Mouse (Mus musculus): Measurements from ENCODE around the gene Trim65. TPM values are rescaled to one million over a fixed set of nuclear protein-coding genes. Genes with fewer than 3 reads are reported as not detected.
A peak's percentile ranks its signal among the peaks of the same experiment; 100 is the strongest.
"Not testable (repeated sequence)": the region's sequence is repeated elsewhere in the genome, so short reads cannot be mapped to it uniquely, and the experiment has no call there.

Trim65 gene
- polyA plus RNA-seq, 1 experiment from 2014 or later = 2.3 TPM

GRCm38 (mm10) chr11:116103572-116103971 lies 27.4 kb downstream of the Trim65 start:
- H3K27ac ChIP-seq = 0 out of 2 replicates have a peak overlapping the region, but pooled peaks have one; percentile 41
- 76% methylated on average over 12 of the region's 12 CpGs for WGBS
- no peaks in the 10 kb centered on the region for H3K9me3 ChIP-seq (replicated peaks)
- peaks cover 38% of the 10 kb centered on the region for H3K4me1 ChIP-seq
- H3K4me2 ChIP-seq (replicated peaks) = no peak overlapping the region
- H3K36me3 ChIP-seq = no peaks in the 10 kb centered on the region
- ATAC-seq (ENCODE audit: low FRiP score) = no peak
- 0 out of 2 replicates have a peak overlapping the region, but pooled peaks have one; percentile 25 for H3K9ac ChIP-seq
- no peak overlapping the region for H3K4me3 ChIP-seq
- H3K27me3 ChIP-seq = peaks cover 32% of the 10 kb centered on the region

GRCm38 (mm10) chr11:116102472-116102871 lies 28.5 kb downstream of the Trim65 start:
- peak overlapping the region; percentile 62 for H3K27ac ChIP-seq
- H3K4me1 ChIP-seq = peaks cover 31% of the 10 kb centered on the region
- H3K36me3 ChIP-seq = no peaks in the 10 kb centered on the region
- H3K9ac ChIP-seq = no peak overlapping the region
- WGBS = 62% methylated on average over 3 of the region's 4 CpGs
- no peak overlapping the region for H3K4me3 ChIP-seq
- ATAC-seq (ENCODE audit: low FRiP score) = no peak
- H3K4me2 ChIP-seq (replicated peaks) = no peak overlapping the region
- H3K9me3 ChIP-seq (replicated peaks) = no peaks in the 10 kb centered on the region
- peaks cover 21% of the 10 kb centered on the region for H3K27me3 ChIP-seq

GRCm38 (mm10) chr11:116101931-116102381 lies 29.0 kb downstream of the Trim65 start:
- no peak overlapping the region for H3K9ac ChIP-seq
- 34% methylated on average over 10 of the region's 11 CpGs for whole genome bisulfite sequencing

GRCm38 (mm10) chr11:116100839-116101238 lies 30.1 kb downstream of the Trim65 start:
- Histone ChIP-seq H3K36me3 (no peaks in the 10 kb centered on the region), H3K4me3 (no peak overlapping the region), H3K9me3 (replicated peaks) (peaks cover 4% of the 10 kb centered on the region; the same call in 1 of the 2 replicates), H3K9ac (no peak overlapping the region), H3K27me3 (peaks cover 5% of the 10 kb centered on the region), H3K4me1 (peaks cover 20% of the 10 kb centered on the region), H3K27ac (no peak overlapping the region), H3K4me2 (replicated peaks) (no peak overlapping the region)
- no peak for ATAC-seq (ENCODE audit: low FRiP score)
- 89% methylated on average over 7 of the region's 7 CpGs for WGBS

More at GRCm38 (mm10) chr11:116101931-116102381, 29.0 kb downstream of the Trim65 start:
- Histone ChIP-seq H3K4me3 (no peak overlapping the region), H3K27me3 (peaks cover 16% of the 10 kb centered on the region), H3K4me1 (peaks cover 30% of the 10 kb centered on the region), H3K36me3 (no peaks in the 10 kb centered on the region), H3K4me2 (replicated peaks) (no peak overlapping the region), H3K27ac (peak overlapping the region; percentile 62), H3K9me3 (replicated peaks) (no peaks in the 10 kb centered on the region)
- no peak for ATAC-seq (ENCODE audit: low FRiP score)

- Histone ChIP-seq H3K9me3 (replicated peaks) (peaks cover 4% of the 10 kb centered on the region; the same call in 1 of the 2 replicates), H3K4me1 (peaks cover 20% of the 10 kb centered on the region), H3K9ac (no peak overlapping the region), H3K4me3 (no peak overlapping the region), H3K36me3 (no peaks in the 10 kb centered on the region), H3K4me2 (replicated peaks) (no peak overlapping the region), H3K27ac (no peak overlapping the region), H3K27me3 (peaks cover under 1% of the 10 kb centered on the region)
- no peak for ATAC-seq (ENCODE audit: low FRiP score)
- WGBS = 82% methylated on average over 6 of the region's 6 CpGs
Observed at GRCm38 (mm10) chr11:116100385-116100784, 30.5 kb downstream of the Trim65 start.

GRCm38 (mm10) chr11:116099462-116099861 lies 31.5 kb downstream of the Trim65 start:
- 83% methylated on average over 6 of the region's 6 CpGs for WGBS

GRCm38 (mm10) chr11:116098711-116099460 lies 32.0 kb downstream of the Trim65 start:
- Histone ChIP-seq H3K4me1 (peaks cover 12% of the 10 kb centered on the region), H3K9me3 (replicated peaks) (peaks cover 4% of the 10 kb centered on the region; the same call in 1 of the 2 replicates), H3K27me3 (no peaks in the 10 kb centered on the region), H3K9ac (no peak overlapping the region), H3K4me3 (no peak overlapping the region), H3K27ac (no peak overlapping the region), H3K4me2 (replicated peaks) (no peak overlapping the region), H3K36me3 (no peaks in the 10 kb centered on the region)
- WGBS = 76% methylated on average over 14 of the region's 14 CpGs
- no peak for ATAC-seq (ENCODE audit: low FRiP score)

More at GRCm38 (mm10) chr11:116099462-116099861, 31.5 kb downstream of the Trim65 start:
- no peak overlapping the region for H3K4me2 ChIP-seq (replicated peaks)
- H3K9me3 ChIP-seq (replicated peaks) = peaks cover 4% of the 10 kb centered on the region; the same call in 1 of the 2 replicates
- no peak for ATAC-seq (ENCODE audit: low FRiP score)
- H3K27ac ChIP-seq = no peak overlapping the region
- no peaks in the 10 kb centered on the region for H3K36me3 ChIP-seq
- H3K4me3 ChIP-seq = no peak overlapping the region
- no peaks in the 10 kb centered on the region for H3K27me3 ChIP-seq
- peaks cover 18% of the 10 kb centered on the region for H3K4me1 ChIP-seq
- H3K9ac ChIP-seq = no peak overlapping the region

- Histone ChIP-seq H3K9ac (no peak overlapping the region), H3K4me2 (replicated peaks) (no peak overlapping the region), H3K36me3 (no peaks in the 10 kb centered on the region), H3K27me3 (no peaks in the 10 kb centered on the region), H3K4me1 (no peaks in the 10 kb centered on the region), H3K9me3 (replicated peaks) (peaks cover 4% of the 10 kb centered on the region; the same call in 1 of the 2 replicates), H3K4me3 (no peak overlapping the region), H3K27ac (no peak overlapping the region)
- no peak for ATAC-seq (ENCODE audit: low FRiP score)
- WGBS = 94% methylated on average over 5 of the region's 5 CpGs
Observed at GRCm38 (mm10) chr11:116096213-116097108, 34.5 kb downstream of the Trim65 start.

- H3K4me3 ChIP-seq = no peak overlapping the region
- H3K27me3 ChIP-seq = no peaks in the 10 kb centered on the region
- H3K4me1 ChIP-seq = no peaks in the 10 kb centered on the region
- H3K4me2 ChIP-seq (replicated peaks) = no peak overlapping the region
- no peak for ATAC-seq (ENCODE audit: low FRiP score)
- H3K9me3 ChIP-seq (replicated peaks) = peaks cover 4% of the 10 kb centered on the region; the same call in 1 of the 2 replicates
- no peak overlapping the region for H3K27ac ChIP-seq
- H3K9ac ChIP-seq = no peak overlapping the region
- H3K36me3 ChIP-seq = no peaks in the 10 kb centered on the region
- 76% methylated on average over 3 of the region's 3 CpGs for WGBS
Observed at GRCm38 (mm10) chr11:116095573-116095972, 35.4 kb downstream of the Trim65 start.

GRCm38 (mm10) chr11:116093771-116094565 lies 37.0 kb downstream of the Trim65 start:
- no peak overlapping the region for H3K27ac ChIP-seq
- no peaks in the 10 kb centered on the region for H3K36me3 ChIP-seq
- peaks cover 4% of the 10 kb centered on the region; the same call in 1 of the 2 replicates for H3K9me3 ChIP-seq (replicated peaks)
- 64% methylated on average over 16 of the region's 16 CpGs for WGBS
- no peak overlapping the region for H3K4me3 ChIP-seq
- H3K4me1 ChIP-seq = no peaks in the 10 kb centered on the region
- H3K27me3 ChIP-seq = no peaks in the 10 kb centered on the region
- H3K4me2 ChIP-seq (replicated peaks) = no peak overlapping the region
- ATAC-seq (ENCODE audit: low FRiP score) = no peak
- no peak overlapping the region for H3K9ac ChIP-seq

- not testable (repeated sequence) for H3K4me1 ChIP-seq; ATAC-seq (ENCODE audit: low FRiP score); H3K27ac ChIP-seq; H3K36me3 ChIP-seq; H3K27me3 ChIP-seq; H3K9ac ChIP-seq; H3K4me3 ChIP-seq; H3K9me3 ChIP-seq (replicated peaks); H3K4me2 ChIP-seq (replicated peaks)
- 90% methylated on average over 6 of the region's 6 CpGs for WGBS
Observed at GRCm38 (mm10) chr11:116092959-116093358, 38.0 kb downstream of the Trim65 start.

Data from hindbrain, embryonic 12.5 days (tissue).